Mouse (Mus musculus) stomach, embryonic 14.5 days (tissue): ENCODE data around the gene Scrt2. TPM values are rescaled to one million over a fixed set of nuclear protein-coding genes. Genes with fewer than 3 reads are reported as not detected.

Source experiments
- ATAC-seq: fragments of 200-750 bp; cut with Nextera tagmentation; 2 replicates; pipeline ENCODE4 v1.8.0; 2017; ENCODE audit warnings: low read depth, moderate TSS enrichment; ENCODE audit not compliant: insufficient number of reproducible peaks, insufficient read depth, low FRiP score
- H3K27ac ChIP-seq: fragments of 300-500 bp; sonication (generic); 2 replicates; pipeline ENCODE4 v1.5.1; 2014; ENCODE audit warnings: mild to moderate bottlenecking, low read length, moderate library complexity, mixed read lengths
- H3K27me3 ChIP-seq: fragments of 300-500 bp; sonication (generic); 2 replicates; pipeline ENCODE4 v1.6.1; 2014; ENCODE audit warnings: low read length, control low read depth, mixed read lengths; ENCODE audit not compliant: control insufficient read depth, insufficient read depth
- H3K36me3 ChIP-seq: fragments of 300-500 bp; sonication (generic); 2 replicates; pipeline ENCODE4 v1.6.1; 2014; ENCODE audit warnings: mild to moderate bottlenecking, control low read depth, low read length, moderate library complexity, mixed read lengths; ENCODE audit not compliant: control insufficient read depth, insufficient read depth
- H3K4me1 ChIP-seq: fragments of 300-500 bp; sonication (generic); 2 replicates; pipeline ENCODE4 v1.6.1; 2014; ENCODE audit warnings: low read length, control low read depth, mixed read lengths; ENCODE audit not compliant: control insufficient read depth, insufficient read depth
- H3K4me2 ChIP-seq: fragments of 300-500 bp; sonication (generic); replicated peaks from 2 replicates; pipeline ENCODE4 v1.6.1; 2014; ENCODE audit warnings: low read depth, low read length, control low read depth
- H3K4me3 ChIP-seq: fragments of 300-500 bp; sonication (generic); 2 replicates; pipeline ENCODE4 v1.5.1; 2014; ENCODE audit warnings: low read depth, low read length, control low read depth
- H3K9ac ChIP-seq: fragments of 300-500 bp; sonication (generic); replicated peaks from 2 replicates; pipeline ENCODE4 v1.6.1; 2014; ENCODE audit warnings: low read depth, mild to moderate bottlenecking, control low read depth, low read length, moderate library complexity, mixed read lengths
- H3K9me3 ChIP-seq: fragments of 300-500 bp; sonication (generic); 2 replicates; pipeline ENCODE4 v1.6.1; 2016; ENCODE audit warnings: low read depth, low read length, control low read depth; ENCODE audit not compliant: control insufficient read depth
- WGBS: fragments of 180-500 bp; shearing (Covaris S2); extraction: QIAGEN DNeasy Blood & Tissue Kit; methylation state at CpG from one replicate; pipeline ENCODE4 v1.1.7; 2014; 5-methylcytosine and 5-hydroxymethylcytosine counted together
- polyA plus RNA-seq: library from polyadenylated mRNA; unstranded; fragments of >200 nt; fragmentation: Nextera tagmentation; extraction: Ambion mirVana; gene quantifications from 2 replicates; pipeline ENCODE4 v1.2.1, GENCODE M21; 2014

Gene Scrt2
- polyA plus RNA-seq, 1 experiment from 2014 or later: 0.12 TPM

- no peak overlapping the region for H3K4me3 ChIP-seq
- no peaks in the 10 kb centered on the region for H3K9me3 ChIP-seq
- no peaks in the 10 kb centered on the region; the same call in 1 of the 2 replicates for H3K27me3 ChIP-seq
- ATAC-seq: no peak
- no peak overlapping the region for H3K27ac ChIP-seq
- no peak overlapping the region for H3K9ac ChIP-seq
- H3K4me1 ChIP-seq: peaks cover 20% of the 10 kb centered on the region
- no peak overlapping the region for H3K4me2 ChIP-seq
- no peaks in the 10 kb centered on the region for H3K36me3 ChIP-seq
- 72% methylated on average over 10 of the region's 10 CpGs for WGBS
Observed at GRCm38 (mm10) chr2:152139191-152139987, 58.1 kb downstream of the Scrt2 start.

DNA sequence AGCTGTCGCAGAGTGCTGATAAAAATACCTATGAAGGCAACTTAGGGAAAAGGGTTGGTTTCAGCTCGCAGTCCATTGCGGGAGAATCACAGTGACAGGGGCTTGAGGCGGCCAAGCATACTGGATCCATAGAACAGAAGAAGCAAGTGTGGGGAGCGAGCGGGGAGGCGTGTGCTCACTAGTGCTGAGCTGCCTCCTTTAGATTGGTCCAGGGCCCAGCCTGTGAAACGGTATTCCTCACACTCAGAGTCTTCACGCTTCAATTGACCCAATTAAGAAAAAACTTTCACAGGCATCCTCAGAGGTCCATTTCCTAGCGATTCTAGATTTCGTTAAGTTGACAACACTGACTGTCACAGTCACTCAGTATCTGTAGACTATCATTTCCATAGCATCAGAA is 59.6 kb downstream of the Scrt2 start:
- H3K27ac ChIP-seq: no peak overlapping the region
- H3K4me3 ChIP-seq: no peak overlapping the region
- no peak overlapping the region for H3K9ac ChIP-seq
- H3K4me1 ChIP-seq: peaks cover 20% of the 10 kb centered on the region
- H3K36me3 ChIP-seq: no peaks in the 10 kb centered on the region
- H3K27me3 ChIP-seq: no peaks in the 10 kb centered on the region; the same call in 1 of the 2 replicates
- H3K4me2 ChIP-seq: no peak overlapping the region
- no peaks in the 10 kb centered on the region for H3K9me3 ChIP-seq
- WGBS: 43% methylated on average over 11 of the region's 11 CpGs
- ATAC-seq: no peak

DNA sequence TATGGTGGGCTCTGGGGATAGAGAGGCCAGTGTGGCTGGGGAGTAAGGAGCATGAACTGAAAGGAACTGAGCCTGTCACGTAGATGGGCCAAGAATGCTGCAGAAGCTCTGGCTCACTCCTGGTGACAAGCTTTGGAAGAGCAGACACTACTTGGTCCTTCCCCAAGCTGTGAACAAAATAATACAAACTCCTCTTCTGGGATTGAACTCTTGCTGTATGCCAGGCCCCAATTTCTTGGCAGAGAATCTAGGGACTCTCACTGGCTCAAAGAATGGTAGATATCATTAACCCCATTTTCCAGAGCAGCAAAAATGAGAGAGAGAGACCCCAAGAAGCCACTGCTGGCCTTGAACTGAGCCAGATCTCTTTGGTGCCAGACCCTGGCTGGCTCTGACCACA is 60.2 kb downstream of the Scrt2 start:
- Histone ChIP-seq H3K4me2 (peak overlapping the region; percentile 88), H3K36me3 (no peaks in the 10 kb centered on the region), H3K27me3 (no peaks in the 10 kb centered on the region; the same call in 1 of the 2 replicates), H3K9ac (no peak overlapping the region), H3K27ac (peak overlapping the region; percentile 2; the same call in 1 of the 2 replicates), H3K4me1 (peaks cover 20% of the 10 kb centered on the region), H3K9me3 (no peaks in the 10 kb centered on the region), H3K4me3 (peak overlapping the region; percentile 32)
- no peak for ATAC-seq
- 57% methylated on average over 1 of the region's 1 CpGs for WGBS

DNA sequence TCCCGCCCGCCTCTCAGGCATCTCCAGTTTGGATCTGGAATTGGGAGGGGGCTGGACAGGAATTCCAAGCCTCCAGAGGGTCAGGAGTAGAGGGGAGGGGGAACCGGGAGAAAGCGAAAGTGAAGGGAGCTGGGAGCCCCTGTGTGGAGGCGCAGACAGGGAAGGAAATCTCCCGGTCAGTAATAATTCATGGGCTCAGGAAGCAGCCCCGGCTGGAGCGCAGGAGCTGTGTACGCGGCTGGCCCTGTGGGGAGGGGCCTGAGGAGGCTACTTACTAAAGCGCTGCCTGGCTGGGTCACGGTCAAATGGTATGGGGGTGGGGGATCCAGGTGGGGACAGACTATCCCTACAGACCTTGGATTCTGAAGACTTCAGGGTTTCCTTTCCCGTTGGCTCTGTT is 60.7 kb downstream of the Scrt2 start:
- Histone ChIP-seq H3K27ac (peak overlapping the region; percentile 2; the same call in 1 of the 2 replicates), H3K9ac (no peak overlapping the region; the same call in 1 of the 2 replicates), H3K36me3 (no peaks in the 10 kb centered on the region), H3K9me3 (no peaks in the 10 kb centered on the region), H3K4me1 (peaks cover 20% of the 10 kb centered on the region), H3K4me2 (peak overlapping the region; percentile 88), H3K27me3 (no peaks in the 10 kb centered on the region; the same call in 1 of the 2 replicates), H3K4me3 (peak overlapping the region; percentile 32)
- peak; percentile 82; the same call in 1 of the 2 replicates for ATAC-seq
- under 1% methylated on average over 13 of the region's 13 CpGs for WGBS

- WGBS: 9% methylated on average over 11 of the region's 11 CpGs
- Histone ChIP-seq H3K4me3 (peak overlapping the region; percentile 32), H3K9me3 (no peaks in the 10 kb centered on the region), H3K27me3 (no peaks in the 10 kb centered on the region; the same call in 1 of the 2 replicates), H3K9ac (no peak overlapping the region), H3K27ac (no peak overlapping the region), H3K4me1 (peaks cover 20% of the 10 kb centered on the region), H3K36me3 (no peaks in the 10 kb centered on the region), H3K4me2 (peak overlapping the region; percentile 88)
- ATAC-seq: no peak
Observed at GRCm38 (mm10) chr2:152142571-152142970, 61.2 kb downstream of the Scrt2 start.

DNA sequence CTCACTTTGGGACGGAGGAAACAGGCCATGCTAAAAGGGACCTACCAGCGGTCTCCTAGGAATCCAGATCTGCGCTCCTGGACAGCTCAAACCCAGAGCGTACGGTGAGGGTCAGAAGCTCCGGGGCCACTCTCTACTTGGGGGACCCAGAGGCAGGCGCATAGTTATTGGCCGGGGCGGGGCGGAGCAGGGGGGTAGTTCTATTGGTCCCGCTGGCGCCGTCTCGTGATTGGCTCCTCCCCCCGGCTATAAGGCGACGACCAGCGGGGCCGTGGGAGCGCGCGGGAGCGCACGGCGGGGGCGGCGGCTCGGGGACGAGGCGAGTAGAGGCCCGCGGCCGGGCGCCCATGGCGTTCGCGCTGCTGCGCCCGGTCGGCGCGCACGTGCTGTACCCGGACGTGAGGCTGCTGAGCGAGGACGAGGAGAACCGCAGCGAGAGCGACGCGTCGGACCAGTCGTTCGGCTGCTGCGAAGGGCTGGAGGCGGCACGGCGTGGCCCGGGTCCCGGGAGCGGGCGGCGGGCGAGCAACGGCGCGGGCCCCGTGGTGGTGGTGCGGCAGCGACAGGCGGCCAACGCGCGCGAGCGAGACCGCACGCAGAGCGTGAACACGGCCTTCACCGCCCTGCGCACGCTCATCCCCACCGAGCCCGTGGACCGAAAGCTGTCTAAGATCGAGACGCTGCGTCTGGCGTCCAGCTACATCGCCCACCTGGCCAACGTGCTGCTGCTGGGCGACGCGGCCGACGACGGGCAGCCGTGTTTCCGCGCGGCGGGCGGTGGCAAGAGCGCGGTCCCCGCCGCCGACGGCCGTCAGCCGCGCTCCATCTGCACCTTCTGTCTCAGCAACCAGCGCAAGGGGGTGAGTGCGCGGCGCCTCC is 62.2 kb downstream of the Scrt2 start, which contains the start of gene Tcf15:
Tcf15 (plus strand) TSS at position 283 of the 879 bp plus-strand sequence.
- WGBS: under 1% methylated on average over 113 of the region's 118 CpGs
- peak; percentile 77 for ATAC-seq
- Histone ChIP-seq H3K9me3 (no peaks in the 10 kb centered on the region), H3K27me3 (no peaks in the 10 kb centered on the region; the same call in 1 of the 2 replicates), H3K36me3 (no peaks in the 10 kb centered on the region), H3K4me1 (peaks cover 20% of the 10 kb centered on the region), H3K4me3 (peak within 1 kb of the TSS; percentile 49), H3K4me2 (peak within 1 kb of the TSS; percentile 88), H3K27ac (no peak within 1 kb of the TSS), H3K9ac (peak within 1 kb of the TSS; percentile 21; the same call in 1 of the 2 replicates)

DNA sequence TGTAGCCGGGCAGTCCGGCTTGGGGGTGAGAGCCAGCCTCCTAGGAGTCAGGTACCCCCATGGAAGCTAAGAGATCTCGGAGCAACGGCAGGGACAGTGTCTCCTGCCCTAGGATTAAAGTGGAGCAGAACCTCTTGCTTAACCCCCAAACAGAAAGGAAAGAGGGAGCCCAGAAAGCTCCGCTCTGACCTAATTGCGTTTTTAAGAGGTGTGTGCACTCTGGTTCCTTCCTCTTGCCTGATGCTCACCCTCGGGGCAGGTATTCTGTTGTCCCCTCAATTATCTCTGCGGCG is 62.8 kb downstream of the Scrt2 start:
- H3K36me3 ChIP-seq: no peaks in the 10 kb centered on the region
- H3K4me1 ChIP-seq: peaks cover 20% of the 10 kb centered on the region
- WGBS: 23% methylated on average over 9 of the region's 9 CpGs
- no peak for ATAC-seq
- no peak overlapping the region for H3K27ac ChIP-seq
- H3K27me3 ChIP-seq: no peaks in the 10 kb centered on the region; the same call in 1 of the 2 replicates
- H3K4me2 ChIP-seq: peak overlapping the region; percentile 88
- H3K9ac ChIP-seq: peak overlapping the region; percentile 21; the same call in 1 of the 2 replicates
- no peaks in the 10 kb centered on the region for H3K9me3 ChIP-seq
- peak overlapping the region; percentile 49 for H3K4me3 ChIP-seq

DNA sequence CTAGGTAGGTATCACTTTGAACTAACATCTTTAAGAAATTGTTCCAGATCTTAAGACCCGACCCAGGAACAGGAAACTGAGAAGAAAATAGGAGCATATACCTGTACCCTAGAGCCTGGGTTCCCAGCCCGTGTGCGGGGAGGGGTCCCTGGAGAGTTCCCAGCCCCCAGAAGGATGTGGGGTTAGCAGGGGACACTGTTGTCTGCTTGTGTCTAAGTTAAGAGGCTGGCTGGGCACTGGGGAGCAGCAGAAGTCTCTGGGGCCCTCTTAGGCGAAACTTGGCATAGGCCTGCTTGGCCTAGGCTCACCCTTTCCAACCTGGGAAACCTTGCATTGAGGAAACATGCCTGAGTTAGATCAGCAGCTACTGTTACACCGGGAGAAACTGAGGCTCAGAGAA is 63.2 kb downstream of the Scrt2 start:
- Histone ChIP-seq H3K4me2 (peak overlapping the region; percentile 88), H3K9me3 (no peaks in the 10 kb centered on the region), H3K36me3 (no peaks in the 10 kb centered on the region), H3K4me3 (peak overlapping the region; percentile 49), H3K9ac (no peak overlapping the region), H3K27ac (no peak overlapping the region), H3K4me1 (peaks cover 20% of the 10 kb centered on the region), H3K27me3 (no peaks in the 10 kb centered on the region; the same call in 1 of the 2 replicates)
- no peak for ATAC-seq
- 73% methylated on average over 5 of the region's 5 CpGs for WGBS
